Mouse (Mus musculus) CH12.LX (cell line): ENCODE measurements around the gene Haghl. TPM values are rescaled to one million over a fixed set of nuclear protein-coding genes. Genes with fewer than 3 reads are reported as not detected.

Source experiments
- DNase-seq: peaks from one replicate; pipeline ENCODE4 v3.0.0-alpha.2; 2013; ENCODE audit errors: extremely low read depth
- H3K27ac ChIP-seq: 2 replicates; pipeline ENCODE4 v1.5.1; 2012; ENCODE audit warnings: low read depth, mild to moderate bottlenecking, control low read depth, moderate library complexity; ENCODE audit not compliant: insufficient read depth
- H3K27me3 ChIP-seq: replicated peaks from 2 replicates; pipeline ENCODE3; 2012; ENCODE audit warnings: inconsistent platforms
- H3K36me3 ChIP-seq, 2 experiments: replicated peaks in 1 of 2; 2 replicates each; pipeline versions ENCODE3 to v1.6.1; 2012; ENCODE audit warnings: inconsistent platforms in 1 of 2, low read length in 1 of 2, mild to moderate bottlenecking in 1 of 2, mixed read lengths in 1 of 2, moderate library complexity in 1 of 2; ENCODE audit not compliant: control insufficient read depth in 1 of 2, insufficient read depth in 1 of 2
- H3K4me1 ChIP-seq, 2 experiments: 2 replicates each; pipeline ENCODE4 v1.6.1; 2012; ENCODE audit warnings: inconsistent platforms in 1 of 2, moderate library complexity in 1 of 2; ENCODE audit not compliant: insufficient read depth in 2 of 2, control insufficient read depth in 1 of 2
- H3K4me2 ChIP-seq: 2 replicates; pipeline ENCODE4 v1.6.1; 2012; ENCODE audit warnings: low read depth, mild to moderate bottlenecking, control low read depth; ENCODE audit not compliant: poor library complexity, insufficient read depth, severe bottlenecking
- H3K4me3 ChIP-seq, 3 experiments: fragments of 150-350 bp in 1 of 3; sonication (generic) in 1 of 3; replicated peaks in 1 of 3; 2 replicates each; pipeline versions ENCODE3 to v1.5.1; 2011 to 2012; ENCODE audit warnings: low read depth in 2 of 3, low read length in 2 of 3, mild to moderate bottlenecking in 2 of 3, moderate library complexity in 2 of 3, control low read depth in 1 of 3, improper control_type of control experiment in 1 of 3, inconsistent platforms in 1 of 3, mixed read lengths in 1 of 3; ENCODE audit not compliant: poor library complexity in 1 of 3
- H3K79me2 ChIP-seq: replicated peaks from 2 replicates; pipeline ENCODE4 v1.6.1; 2012; ENCODE audit warnings: mild to moderate bottlenecking, moderate library complexity; ENCODE audit not compliant: control insufficient read depth, poor library complexity, insufficient read depth, severe bottlenecking; ENCODE audit errors: extremely low read depth
- H3K9ac ChIP-seq: 2 replicates; pipeline ENCODE4 v1.6.1; 2012; ENCODE audit warnings: low read depth, mild to moderate bottlenecking, control low read depth, moderate library complexity; ENCODE audit not compliant: insufficient read depth
- H3K9me3 ChIP-seq: replicated peaks from 2 replicates; pipeline ENCODE3; 2012; ENCODE audit warnings: low read length, inconsistent platforms, mixed read lengths
- BHLHE40 ChIP-seq: IDR thresholded peaks from 2 replicates; pipeline ENCODE4 v1.6.1; 2011; ENCODE audit warnings: mild to moderate bottlenecking, low read depth, low read length, improper control_type of control experiment
- CHD1 ChIP-seq: IDR thresholded peaks from 2 replicates; pipeline ENCODE4 v1.6.1; 2012; ENCODE audit warnings: low read depth, low read length, improper control_type of control experiment, inconsistent platforms
- CHD2 ChIP-seq: IDR thresholded peaks from 2 replicates; pipeline ENCODE4 v1.6.1; 2011; ENCODE audit warnings: low read length, improper control_type of control experiment
- CTCF ChIP-seq, 2 experiments: IDR thresholded peaks in 1 of 2; conservative IDR thresholded peaks in 1 of 2; 2 replicates each; pipeline ENCODE4 v1.5.1; 2011 to 2012; ENCODE audit warnings: low read depth in 2 of 2, low read length in 2 of 2, improper control_type of control experiment in 1 of 2, inconsistent platforms in 1 of 2, mild to moderate bottlenecking in 1 of 2, moderate library complexity in 1 of 2
- EP300 ChIP-seq: IDR thresholded peaks from 2 replicates; pipeline ENCODE4 v1.6.1; 2011; ENCODE audit warnings: low read length, improper control_type of control experiment
- ETS1 ChIP-seq: conservative IDR thresholded peaks from 2 replicates; pipeline ENCODE4 v1.6.1; 2012; ENCODE audit warnings: low read depth, mild to moderate bottlenecking, inconsistent platforms, low read length, improper control_type of control experiment, moderate library complexity
- GABPA ChIP-seq: IDR thresholded peaks from 2 replicates; pipeline ENCODE4 v1.6.1; 2012; ENCODE audit warnings: low read depth, low read length, improper control_type of control experiment, inconsistent platforms; ENCODE audit not compliant: insufficient replicate concordance
- IRF4 ChIP-seq: IDR thresholded peaks from 2 replicates; pipeline ENCODE4 v1.6.1; 2014; ENCODE audit warnings: low read depth, mild to moderate bottlenecking, inconsistent platforms, low read length, improper control_type of control experiment
- JUN ChIP-seq: IDR thresholded peaks from 2 replicates; pipeline ENCODE4 v1.6.1; 2011; ENCODE audit warnings: low read depth, mild to moderate bottlenecking, low read length, improper control_type of control experiment, moderate library complexity; ENCODE audit not compliant: insufficient read depth
- JUND ChIP-seq: conservative IDR thresholded peaks from 2 replicates; pipeline ENCODE4 v1.6.1; 2011; ENCODE audit warnings: low read depth, low read length, improper control_type of control experiment
- KAT2A ChIP-seq: IDR thresholded peaks from 2 replicates; pipeline ENCODE4 v1.6.1; 2012; ENCODE audit warnings: low read length, improper control_type of control experiment, inconsistent platforms; ENCODE audit not compliant: insufficient replicate concordance
- MAFK ChIP-seq: IDR thresholded peaks from 2 replicates; pipeline ENCODE4 v1.6.1; 2011; ENCODE audit warnings: low read length, improper control_type of control experiment; ENCODE audit not compliant: insufficient replicate concordance
- MAX ChIP-seq: IDR thresholded peaks from 2 replicates; pipeline ENCODE4 v1.6.1; 2011; ENCODE audit warnings: low read length, improper control_type of control experiment
- MEF2A ChIP-seq: IDR thresholded peaks from 2 replicates; pipeline ENCODE4 v1.6.1; 2014; ENCODE audit warnings: low read depth, mild to moderate bottlenecking, inconsistent platforms, low read length, improper control_type of control experiment, borderline replicate concordance
- MXI1 ChIP-seq: IDR thresholded peaks from 2 replicates; pipeline ENCODE4 v1.6.1; 2011; ENCODE audit warnings: mild to moderate bottlenecking, low read depth, low read length, improper control_type of control experiment
- MYC ChIP-seq: IDR thresholded peaks from 2 replicates; pipeline ENCODE4 v1.6.1; 2011; ENCODE audit warnings: low read depth, mild to moderate bottlenecking, improper control_type of control experiment, low read length
- NELFE ChIP-seq: IDR thresholded peaks from 2 replicates; pipeline ENCODE4 v1.6.1; 2011; ENCODE audit warnings: low read depth, low read length, improper control_type of control experiment
- NRF1 ChIP-seq: IDR thresholded peaks from 2 replicates; pipeline ENCODE4 v1.6.1; 2014; ENCODE audit warnings: low read depth, mild to moderate bottlenecking, inconsistent platforms, low read length, improper control_type of control experiment, moderate library complexity
- PAX5 ChIP-seq: IDR thresholded peaks from 2 replicates; pipeline ENCODE4 v1.6.1; 2012; ENCODE audit warnings: low read length, inconsistent platforms, mixed read lengths
- POLR2AphosphoS2 ChIP-seq: IDR thresholded peaks from 2 replicates; pipeline ENCODE4 v1.6.1; 2011; ENCODE audit warnings: low read depth, low read length, improper control_type of control experiment
- RAD21 ChIP-seq: IDR thresholded peaks from 2 replicates; pipeline ENCODE4 v1.6.1; 2011; ENCODE audit warnings: low read depth, mild to moderate bottlenecking, low read length, improper control_type of control experiment, moderate library complexity
- RCOR1 ChIP-seq: conservative IDR thresholded peaks from 2 replicates; pipeline ENCODE4 v1.6.1; 2012; ENCODE audit warnings: low read depth, mild to moderate bottlenecking, inconsistent platforms, low read length, improper control_type of control experiment
- SIN3A ChIP-seq: IDR thresholded peaks from 2 replicates; pipeline ENCODE4 v1.6.1; 2012; ENCODE audit warnings: low read length, improper control_type of control experiment, inconsistent platforms
- SMC3 ChIP-seq: IDR thresholded peaks from 2 replicates; pipeline ENCODE4 v1.6.1; 2011; ENCODE audit warnings: low read depth, low read length, improper control_type of control experiment
- TBP ChIP-seq: conservative IDR thresholded peaks from 2 replicates; pipeline ENCODE4 v1.6.1; 2011; ENCODE audit warnings: low read depth, low read length, improper control_type of control experiment
- TCF12 ChIP-seq: IDR thresholded peaks from 2 replicates; pipeline ENCODE4 v1.6.1; 2014; ENCODE audit warnings: low read depth, mild to moderate bottlenecking, inconsistent platforms, low read length, improper control_type of control experiment
- USF1 ChIP-seq: IDR thresholded peaks from 2 replicates; pipeline ENCODE4 v1.6.1; 2014; ENCODE audit warnings: low read depth, mild to moderate bottlenecking, inconsistent platforms, low read length, improper control_type of control experiment
- USF2 ChIP-seq: conservative IDR thresholded peaks from 2 replicates; pipeline ENCODE4 v1.6.1; 2011; ENCODE audit warnings: low read depth, low read length, improper control_type of control experiment
- ZKSCAN1 ChIP-seq: IDR thresholded peaks from 2 replicates; pipeline ENCODE4 v1.6.1; 2012; ENCODE audit warnings: low read depth, inconsistent platforms, low read length, improper control_type of control experiment, borderline replicate concordance
- ZMIZ1 ChIP-seq: IDR thresholded peaks from 2 replicates; pipeline ENCODE4 v1.6.1; 2012; ENCODE audit warnings: low read depth, mild to moderate bottlenecking, inconsistent platforms, low read length, improper control_type of control experiment
- dilution Hi-C: fragments of 300-500 bp; cut with MboI; formaldehyde crosslinking; loops from 2 replicates; pipeline ENCODE4 v1.14.3; 2020; ENCODE audit warnings: low sequenced_read_pairs; ENCODE audit not compliant: extremely low pct_unique_long_range_greater_than_20kb, extremely low pct_ligation_motif_present
- in situ Hi-C: fragments of 300-500 bp; cut with MboI; formaldehyde crosslinking; loops from 3 replicates; pipeline ENCODE4 v1.14.3; 2019; ENCODE audit warnings: low sequenced_read_pairs, low pct_ligation_motif_present, low pct_unique_long_range_greater_than_20kb, mixed read lengths
- polyA plus RNA-seq: library from polyadenylated mRNA; unstranded; fragments of >175 nt; gene quantifications from 2 replicates; pipeline ENCODE4 v1.2.1, GENCODE M21; 2012; ENCODE audit warnings: low read depth; ENCODE audit not compliant: insufficient read length
- total RNA-seq, 2 experiments: library from RNA; depleted of rRNA; stranded (reverse); fragments of 300-350 nt in 1 of 2; fragments of >200 nt in 1 of 2; gene quantifications; 2 replicates each; pipeline ENCODE4 v1.2.3; 2012 to 2014

The Haghl gene
- total and polyA plus RNA-seq, 3 experiments = 7.4 to 16.0 (median 7.8) TPM

- no peak overlapping the region for H3K9ac ChIP-seq
- H3K79me2 ChIP-seq = no peaks in the 10 kb centered on the region
- H3K27me3 ChIP-seq = peaks cover 84% of the 10 kb centered on the region
- no peak for TF ChIP-seq IRF4
- TF ChIP-seq GABPA = no peak
- TF ChIP-seq ETS1 = no peak
- TF ChIP-seq USF2 = no peak
- TF ChIP-seq NRF1 = no peak
- TF ChIP-seq USF1 = no peak
- TF ChIP-seq EP300 = no peak
- TF ChIP-seq CHD1 = no peak
- no peak for TF ChIP-seq TBP
- no peak for TF ChIP-seq KAT2A
- TF ChIP-seq CTCF (conservative IDR thresholded peaks at IDR 0.05 in 1 of 2, IDR thresholded peaks at IDR 0.05 in 1 of 2; ENCODE audit: low read depth in 2 of 2, low read length in 2 of 2) = no peak
- no peak for TF ChIP-seq ZKSCAN1
- TF ChIP-seq PAX5 = no peak
- no peak for TF ChIP-seq MXI1
- TF ChIP-seq BHLHE40 = no peak
- no peak for TF ChIP-seq MEF2A
- no peak for TF ChIP-seq JUND
- no peak for TF ChIP-seq SMC3
- no peak for TF ChIP-seq ZMIZ1
- no peaks in the 10 kb centered on the region for H3K9me3 ChIP-seq
- dilution Hi-C loops (no loop called here), in situ Hi-C loops (no loop called here)
- H3K4me2 ChIP-seq = no peak overlapping the region
- H3K27ac ChIP-seq = no peak overlapping the region
- no peak overlapping the region for H3K4me3 ChIP-seq
- no peaks in the 10 kb centered on the region for H3K4me1 ChIP-seq
- DNase-seq = no peak
- no peaks in the 10 kb centered on the region for H3K36me3 ChIP-seq
Measured at GRCm38 (mm10) chr17:25761561-25761970, 23.9 kb downstream of the Haghl start.

- H3K27me3 ChIP-seq = peaks cover 86% of the 10 kb centered on the region
- dilution Hi-C loops = no loop called here
- H3K4me3 ChIP-seq = no peak overlapping the region
- no peak overlapping the region for H3K9ac ChIP-seq
- H3K4me1 ChIP-seq = no peaks in the 10 kb centered on the region
- no peaks in the 10 kb centered on the region for H3K9me3 ChIP-seq
- no peak overlapping the region for H3K4me2 ChIP-seq
- H3K36me3 ChIP-seq = no peaks in the 10 kb centered on the region
- TF ChIP-seq MAX (no peak), CHD1 (no peak), CHD2 (no peak), MYC (no peak), RCOR1 (no peak), JUN (no peak), IRF4 (no peak), TCF12 (no peak), RAD21 (no peak), POLR2AphosphoS2 (no peak), MAFK (no peak), MXI1 (no peak), TBP (no peak), NELFE (no peak), SIN3A (no peak)
- in situ Hi-C loops = no loop called here
- H3K27ac ChIP-seq = no peak overlapping the region
- no peak for DNase-seq
- no peaks in the 10 kb centered on the region for H3K79me2 ChIP-seq
Measured at GRCm38 (mm10) chr17:25760148-25760547, 25.3 kb downstream of the Haghl start.
